Mouse (Mus musculus): ENCODE measurements around the gene Pms2. TPM values are rescaled to one million over a fixed set of nuclear protein-coding genes. Genes with fewer than 3 reads are reported as not detected.

Gene Pms2
- total RNA-seq, 1 experiment from 2014 or later: 17.7 TPM

DNA sequence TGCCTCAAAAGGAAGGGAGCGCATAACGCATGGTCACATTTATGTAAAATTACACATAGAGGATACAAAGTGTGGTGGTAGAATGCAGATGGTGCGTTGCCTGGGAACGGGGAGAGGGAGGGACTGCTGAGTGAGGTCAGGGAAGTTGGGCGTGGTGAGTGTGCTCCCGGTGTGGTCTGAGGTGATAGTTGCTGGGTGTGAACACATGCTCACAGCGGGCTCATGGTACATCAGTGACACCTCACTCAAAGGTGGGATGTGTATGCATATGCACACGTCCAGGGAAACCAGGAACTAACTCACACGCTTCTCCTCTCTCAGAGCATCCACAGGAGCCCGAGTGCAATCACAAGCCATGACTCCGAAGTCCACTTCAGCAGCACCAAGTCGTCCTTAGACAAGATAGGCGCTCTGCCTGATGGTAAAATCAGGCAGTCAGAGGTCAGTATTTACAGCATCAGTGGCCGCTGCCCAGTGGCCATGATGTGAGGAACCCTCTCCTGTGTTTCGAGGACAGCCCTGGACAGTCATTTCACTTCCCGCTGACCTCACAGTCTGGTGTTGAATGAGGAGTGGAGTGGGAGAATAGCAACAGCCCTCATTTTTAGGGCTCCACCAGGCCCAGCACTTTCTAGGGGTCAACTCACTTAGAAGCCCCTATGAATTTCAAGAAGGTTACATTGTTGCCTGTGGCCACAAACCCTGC is 67.1 kb downstream of the Pms2 start:
- 0 out of 2 replicates have a peak, but pooled peaks have one; percentile 55 for ATAC-seq (replicated peaks; ENCODE audit: insufficient number of reproducible peaks, low FRiP score, low TSS enrichment, poor library complexity, severe bottlenecking)

- no peak for ATAC-seq (replicated peaks; ENCODE audit: insufficient number of reproducible peaks, low FRiP score, low TSS enrichment, poor library complexity, severe bottlenecking)
These were observed 71.1 kb downstream of the Pms2 start for GRCm38 (mm10) chr5:143980858-143981257.

DNA sequence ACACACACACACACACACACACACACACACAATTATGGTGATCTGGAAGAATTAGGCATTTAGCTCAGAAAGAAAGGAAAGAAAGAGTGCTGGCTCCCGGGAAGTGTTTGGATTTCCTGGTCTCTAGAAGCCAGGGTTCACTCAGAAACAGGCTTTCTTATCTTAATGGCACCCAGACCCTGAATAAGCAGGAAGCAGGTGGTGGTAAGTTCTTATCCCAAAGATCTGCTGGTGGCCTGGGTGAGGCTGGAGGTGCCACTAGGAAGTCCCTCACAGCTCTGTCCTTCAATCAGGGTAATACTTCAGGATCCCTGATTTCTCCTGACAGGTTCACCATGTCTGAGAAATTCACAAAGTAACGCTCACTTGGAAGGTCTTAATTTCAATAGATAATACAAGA is 72.6 kb downstream of the Pms2 start:
- no peak for ATAC-seq (replicated peaks; ENCODE audit: insufficient number of reproducible peaks, low FRiP score, low TSS enrichment, poor library complexity, severe bottlenecking)

Other genes with a start within 250 kb of the Pms2 start
- gene Usp42, start 177.7 kb upstream of the Pms2 start, total RNA-seq (2017): 10.6 to 19.8 TPM (median 19.1 TPM) in 3 replicates
- 47.6 to 48.1 TPM (median 48.0 TPM) in 3 replicates for gene Eif2ak1, start 92.2 kb upstream of the Pms2 start, total RNA-seq (2017)
- gene Ankrd61, start 12.3 kb upstream of the Pms2 start, total RNA-seq (2017): 0.39 to 1.8 TPM in 2 of 3 replicates, not detected in the other
- 4.3 to 18.0 TPM (median 11.7 TPM) in 3 replicates for gene Aimp2, start 117 bp upstream of the Pms2 start, total RNA-seq (2017)
- gene Gm42421, start 18.2 kb downstream of the Pms2 start, total RNA-seq (2017): 2.9 TPM in 1 of 3 replicates, not detected in the others
- 0.29 to 1.9 TPM (median 0.32 TPM) in 3 replicates for gene Rsph10b, start 23.1 kb downstream of the Pms2 start, total RNA-seq (2017)
- 75.1 to 99.1 TPM (median 81.7 TPM) in 3 replicates for gene Ccz1, start 104.9 kb downstream of the Pms2 start, total RNA-seq (2017)
- not detected in 3 replicates for gene Ocm, start 116.7 kb downstream of the Pms2 start, total RNA-seq (2017)
- 11.2 to 18.6 TPM (median 12.8 TPM) in 3 replicates for gene Lmtk2, start 190.5 kb downstream of the Pms2 start, total RNA-seq (2017)

Measured in monocyte, adult 5-6 weeks (primary cell).